Mouse (Mus musculus) induced T-regulatory cell, adult 2 months (primary cell): Measurements from ENCODE around the gene Chrnb2.
"Not testable (repeated sequence)": the region's sequence is repeated elsewhere in the genome, so short reads cannot be mapped to it uniquely, and the experiment has no call there.

Experiments
- DNase-seq: peaks from one replicate; pipeline ENCODE4 v3.0.0-alpha.2; 2012; ENCODE audit warnings: low read depth

Gene Chrnb2

DNA sequence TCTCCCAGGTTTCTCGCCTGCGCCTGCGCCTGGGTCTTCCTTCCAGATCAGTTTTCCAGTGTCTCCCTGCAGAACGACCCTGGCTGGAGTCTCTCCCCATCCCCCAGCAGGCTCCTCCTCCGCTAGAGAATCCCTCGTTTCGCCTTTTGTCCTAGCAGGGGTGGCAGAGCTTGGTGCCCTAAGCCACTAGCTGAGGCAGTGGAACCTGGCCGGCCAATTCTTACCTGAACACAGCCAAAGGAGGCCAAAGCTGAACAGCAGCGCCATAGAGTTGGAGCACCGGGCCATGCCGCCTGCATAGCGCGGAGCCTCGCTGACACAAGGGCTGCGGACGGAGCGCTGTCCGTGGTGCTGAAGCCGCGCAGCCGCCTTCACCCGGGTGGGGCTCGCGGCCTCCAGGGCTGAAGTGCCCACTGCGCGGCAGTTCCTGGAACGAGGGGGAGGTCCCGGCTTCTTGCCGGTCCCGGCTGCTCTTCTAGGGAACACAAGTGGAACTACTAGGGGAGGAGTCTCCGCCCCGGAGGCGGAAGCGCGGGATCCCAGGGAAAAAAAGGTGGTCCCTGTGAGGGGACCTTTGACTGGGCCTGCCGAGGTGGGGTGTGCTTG, at the start of gene Chrnb2:
Gene Chrnb2 (minus strand): TSS at position 514 of the 606 bp plus-strand sequence.
- peak; percentile 84 for DNase-seq

GRCm38 (mm10) chr3:89814051-89814450, 49.6 kb upstream of the Chrnb2 start:
- DNase-seq: no peak

- DNase-seq: no peak
Measured at GRCm38 (mm10) chr3:89812166-89812565, 47.7 kb upstream of the Chrnb2 start.

DNA sequence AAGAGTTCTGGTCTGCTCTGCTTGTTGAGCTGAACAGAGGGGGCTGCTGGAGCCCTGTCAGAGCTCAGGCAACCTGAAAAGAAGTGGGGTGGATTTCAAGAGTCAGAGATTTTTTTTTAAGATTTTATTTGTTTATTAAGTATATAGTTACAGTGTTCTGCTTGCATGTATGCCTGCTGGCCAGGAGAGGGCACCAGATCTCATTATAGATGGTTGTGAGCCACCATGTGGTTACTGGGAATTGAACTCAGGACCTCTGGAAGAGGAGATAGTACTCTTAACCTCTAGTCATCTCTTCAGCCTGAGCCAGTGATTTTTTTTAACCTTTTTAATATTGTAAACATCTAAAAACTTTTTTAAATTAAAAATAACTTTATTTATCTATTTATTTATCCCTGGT, 46.4 kb upstream of the Chrnb2 start:
- DNase-seq: peak; percentile 60

- no peak for DNase-seq
Measured at GRCm38 (mm10) chr3:89808638-89809037, 44.2 kb upstream of the Chrnb2 start.

DNA sequence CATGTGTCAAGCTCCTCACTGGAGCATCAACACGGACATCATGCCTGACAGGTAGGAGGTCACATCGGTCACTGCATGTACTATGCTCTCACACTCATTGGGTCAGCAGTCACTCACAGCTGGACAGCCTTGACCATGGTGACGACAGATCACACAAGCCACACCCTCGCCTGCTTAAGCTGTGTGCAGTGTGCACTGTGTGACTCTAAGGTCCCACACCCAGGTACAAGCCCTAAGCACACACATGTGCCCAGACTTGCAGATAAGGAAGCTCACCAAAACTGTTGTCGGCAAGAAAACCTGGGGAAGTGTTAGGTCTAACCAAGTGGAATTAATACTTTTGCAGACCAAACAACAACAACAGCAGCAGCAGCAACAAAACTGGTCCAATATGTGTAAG, 43.4 kb upstream of the Chrnb2 start:
- no peak for DNase-seq

GRCm38 (mm10) chr3:89807171-89807570, 42.7 kb upstream of the Chrnb2 start:
- no peak for DNase-seq

GRCm38 (mm10) chr3:89806751-89807150, 42.3 kb upstream of the Chrnb2 start:
- peak; percentile 68 for DNase-seq

DNA sequence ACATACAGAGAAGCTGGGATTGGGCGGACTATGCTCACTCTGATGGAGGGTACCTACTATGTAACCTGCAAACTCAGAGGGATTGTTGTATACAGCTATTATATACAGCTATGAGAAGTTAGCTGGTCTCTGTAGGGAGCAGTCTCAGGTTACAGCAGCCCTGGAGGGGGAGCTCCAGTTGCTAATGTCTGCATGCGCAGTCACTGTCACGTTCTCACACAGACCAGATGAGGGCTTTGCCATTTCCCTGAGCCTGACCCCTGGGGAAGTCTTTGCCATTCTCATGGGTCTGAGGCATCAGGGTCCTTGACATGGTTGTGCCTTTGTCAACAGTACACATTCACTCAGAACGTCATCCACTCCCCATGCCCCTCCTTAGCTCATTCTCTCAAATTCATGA, 40.7 kb upstream of the Chrnb2 start:
- no peak for DNase-seq

GRCm38 (mm10) chr3:89802876-89803275, 38.4 kb upstream of the Chrnb2 start:
- no peak for DNase-seq

- DNase-seq: peak; percentile 92
Measured at GRCm38 (mm10) chr3:89801507-89801847, 37.0 kb upstream of the Chrnb2 start.

- no peak for DNase-seq
Measured at GRCm38 (mm10) chr3:89800774-89801506, 36.5 kb upstream of the Chrnb2 start.

DNA sequence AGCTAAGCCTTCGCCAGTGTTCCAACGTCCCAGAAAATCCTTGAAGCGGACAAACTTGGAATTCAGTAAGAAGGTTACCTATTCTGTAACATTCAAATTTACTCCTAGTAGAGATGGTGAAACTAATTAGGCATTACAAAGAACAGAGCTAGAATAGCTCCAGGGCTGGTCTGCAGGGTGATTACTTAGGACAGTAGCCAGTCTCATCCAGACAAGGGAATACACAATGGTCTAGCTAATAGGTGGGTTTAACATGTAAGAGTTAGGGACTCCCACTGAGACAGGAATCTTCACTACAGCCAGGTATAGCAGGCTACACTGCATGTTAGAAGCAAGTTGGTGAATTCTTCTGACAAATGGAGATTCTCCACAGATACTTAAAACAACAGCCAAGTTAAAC, 35.6 kb upstream of the Chrnb2 start:
- not testable (repeated sequence) for DNase-seq

- no peak for DNase-seq
Measured at GRCm38 (mm10) chr3:89799476-89799875, 35.0 kb upstream of the Chrnb2 start.

DNA sequence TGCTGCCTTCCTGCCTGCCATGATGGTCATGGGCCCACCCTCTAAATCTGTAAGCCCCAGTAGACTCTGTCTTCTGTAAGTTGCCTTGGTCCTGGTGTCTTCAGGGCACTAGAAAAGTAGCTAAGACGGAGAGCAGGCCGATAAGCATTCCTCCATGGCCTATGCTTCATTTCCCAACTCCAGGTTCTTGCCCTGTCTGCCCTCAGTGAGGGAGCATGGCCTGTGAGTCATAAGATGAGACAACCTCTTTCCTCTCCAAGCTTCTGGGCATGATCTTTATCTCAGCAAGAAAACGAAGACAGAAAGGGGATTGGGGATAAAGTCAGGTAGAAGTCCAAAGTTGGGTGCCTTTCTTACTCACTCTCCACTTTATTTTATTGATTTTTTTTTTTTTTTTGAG, 34.1 kb upstream of the Chrnb2 start:
- DNase-seq: no peak

- no peak for DNase-seq
Measured at GRCm38 (mm10) chr3:89796358-89796757, 31.9 kb upstream of the Chrnb2 start.

DNA sequence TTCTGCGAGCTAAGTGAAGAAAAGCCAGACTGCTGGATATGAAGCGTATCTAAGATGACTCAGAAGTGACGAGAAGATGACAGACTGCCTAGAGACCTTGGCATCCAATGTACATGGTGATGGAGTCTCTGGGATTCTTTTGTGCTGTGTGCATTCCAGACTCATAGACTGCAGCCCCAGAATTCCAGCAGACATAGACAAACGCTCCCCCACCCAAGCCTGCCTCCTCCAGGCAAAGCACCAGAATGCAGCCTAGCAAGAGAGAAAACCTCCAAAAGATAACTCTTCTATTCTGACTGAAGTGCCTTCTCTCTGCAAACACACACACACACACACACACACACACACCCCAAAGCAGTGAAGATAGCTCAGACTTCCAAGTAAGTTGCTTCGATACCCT, 31.3 kb upstream of the Chrnb2 start:
- no peak for DNase-seq

DNA sequence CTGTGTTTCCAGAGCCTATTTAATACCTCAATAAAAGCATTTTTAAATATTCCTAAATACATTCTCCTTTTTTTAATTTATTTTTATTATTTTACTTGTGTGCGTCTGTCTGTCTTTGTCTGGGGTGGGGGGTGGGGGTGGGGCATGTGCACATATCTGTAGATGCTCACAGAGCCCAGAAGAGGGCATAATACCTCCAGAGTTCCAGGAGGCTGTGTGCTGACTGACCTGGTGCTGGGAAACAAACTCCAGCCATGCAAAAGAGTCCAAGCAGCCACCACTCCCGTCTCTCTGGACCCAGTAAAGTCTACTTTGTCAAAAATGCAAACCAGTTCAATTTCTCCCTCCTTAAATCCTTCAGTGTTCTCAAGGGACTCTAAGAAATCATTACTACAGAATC, 30.2 kb upstream of the Chrnb2 start:
- no peak for DNase-seq

DNA sequence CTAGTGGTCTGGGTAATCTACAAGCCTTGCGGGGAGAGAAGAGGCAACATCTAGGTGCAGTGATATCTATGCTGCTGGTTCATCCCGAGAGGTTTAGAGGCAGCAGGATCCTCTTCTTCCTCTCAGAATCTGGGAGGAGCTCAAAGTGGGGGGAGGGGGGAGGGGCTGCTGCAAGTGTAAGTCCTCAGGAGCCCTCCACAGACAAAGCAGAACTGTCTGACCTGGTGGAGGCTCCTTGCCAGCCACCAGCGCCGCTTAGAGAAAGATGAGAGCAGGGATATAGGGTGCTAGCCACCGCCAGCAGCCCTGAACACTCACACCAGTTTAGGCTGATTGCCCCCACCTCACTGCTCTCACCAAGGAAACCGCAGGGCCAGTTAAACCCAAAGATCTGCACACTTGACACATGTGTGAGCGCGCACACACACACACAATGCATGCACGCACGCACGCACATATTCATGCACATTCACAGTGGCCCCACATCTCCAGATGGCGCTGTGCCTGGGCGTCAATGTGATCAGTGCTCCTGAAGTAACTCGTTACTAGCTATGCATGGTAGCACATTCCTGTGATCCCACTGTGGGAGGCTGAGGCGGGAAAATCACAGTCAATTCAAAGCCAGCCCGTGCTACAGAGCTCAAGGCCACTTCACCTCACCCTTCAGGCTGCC, 24.4 kb upstream of the Chrnb2 start:
- DNase-seq: no peak

- DNase-seq: no peak
Measured at GRCm38 (mm10) chr3:89786275-89786674, 21.8 kb upstream of the Chrnb2 start.

- peak; percentile 62 for DNase-seq
Measured at GRCm38 (mm10) chr3:89784991-89785753, 20.7 kb upstream of the Chrnb2 start.

- DNase-seq: no peak
Measured at GRCm38 (mm10) chr3:89781640-89782039, 17.2 kb upstream of the Chrnb2 start.

- DNase-seq: no peak
Measured at GRCm38 (mm10) chr3:89780102-89780501, 15.7 kb upstream of the Chrnb2 start.
